Mouse (Mus musculus) left cerebral cortex, adult 11 months (tissue): Measurements from ENCODE around the gene Ppil3.

Source experiments
- DNase-seq: peaks from one replicate; pipeline ENCODE4 v3.0.0; 2022; ENCODE audit warnings: low spot score

The Ppil3 gene

DNA sequence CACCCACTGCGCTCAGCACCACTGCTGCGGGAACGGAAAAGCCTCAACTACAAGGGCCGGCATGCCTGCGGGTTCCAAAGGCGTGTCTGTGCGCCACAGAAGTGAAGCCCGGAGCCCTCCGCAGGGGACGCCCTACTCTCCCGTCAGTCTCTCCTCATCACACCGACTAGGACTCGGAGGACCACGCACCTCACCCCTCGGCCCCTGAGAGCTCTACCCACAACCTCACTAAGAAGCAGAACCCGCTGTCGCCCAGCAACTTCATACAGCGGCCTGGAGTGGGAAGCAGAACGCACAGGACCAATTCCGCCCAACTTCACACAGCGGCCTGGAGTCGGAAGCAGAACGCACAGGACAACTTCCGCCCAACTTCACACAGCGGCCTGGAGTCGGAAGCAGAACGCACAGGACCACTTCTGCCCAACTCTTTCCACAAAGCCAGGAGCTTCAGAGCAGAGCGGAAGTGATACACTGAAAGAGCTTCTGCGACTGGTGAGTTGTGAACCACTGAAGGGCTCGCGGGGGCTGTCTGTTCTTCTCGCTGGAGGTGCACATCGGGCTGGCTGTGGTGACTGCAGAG is at the start of gene Ppil3, which contains the start of gene Nif3l1:
Ppil3 (minus strand) TSS at position 344 of the 580 bp plus-strand sequence.
Nif3l1 (plus strand) TSS at position 9 of the 580 bp plus-strand sequence.
- peak; percentile 86 for DNase-seq

DNA sequence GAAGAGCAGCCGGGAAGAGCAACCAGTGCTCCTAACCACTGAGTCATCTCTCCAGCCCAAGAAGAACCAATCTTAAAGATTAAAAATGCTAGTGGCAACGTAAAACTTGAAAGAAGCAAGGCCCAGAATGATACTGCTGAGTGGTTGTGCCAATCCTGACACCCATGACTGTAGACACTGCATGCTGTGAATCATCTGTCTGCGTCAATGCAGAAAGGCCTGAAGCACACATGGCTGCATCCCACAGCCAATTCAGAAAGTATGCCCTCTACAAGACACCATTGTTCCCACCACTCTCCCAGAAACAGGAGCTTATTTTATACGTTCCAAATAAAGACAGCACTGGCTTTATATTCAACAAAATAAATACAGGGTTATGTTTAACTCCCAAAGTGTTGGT is 37.4 kb upstream of the Ppil3 start:
- DNase-seq = no peak

DNA sequence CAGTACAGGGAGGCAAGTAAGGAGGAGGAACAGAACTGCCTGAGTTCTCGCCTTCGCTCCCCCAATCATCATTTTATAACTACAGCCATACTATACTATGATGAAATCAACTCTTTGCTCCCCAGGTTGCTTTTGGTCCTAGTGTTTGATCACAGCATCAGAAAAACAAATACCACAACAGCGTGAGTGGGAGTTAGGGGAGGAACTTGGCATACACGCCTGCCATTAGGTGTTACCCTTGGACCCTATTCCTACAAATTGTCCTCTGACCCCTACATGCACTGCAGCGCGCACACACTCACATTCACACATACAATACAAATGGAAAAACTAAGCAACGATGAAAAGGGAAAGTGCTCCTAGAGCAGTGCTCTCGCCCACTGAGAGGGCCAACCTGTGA is 30.4 kb upstream of the Ppil3 start:
- DNase-seq = no peak

DNA sequence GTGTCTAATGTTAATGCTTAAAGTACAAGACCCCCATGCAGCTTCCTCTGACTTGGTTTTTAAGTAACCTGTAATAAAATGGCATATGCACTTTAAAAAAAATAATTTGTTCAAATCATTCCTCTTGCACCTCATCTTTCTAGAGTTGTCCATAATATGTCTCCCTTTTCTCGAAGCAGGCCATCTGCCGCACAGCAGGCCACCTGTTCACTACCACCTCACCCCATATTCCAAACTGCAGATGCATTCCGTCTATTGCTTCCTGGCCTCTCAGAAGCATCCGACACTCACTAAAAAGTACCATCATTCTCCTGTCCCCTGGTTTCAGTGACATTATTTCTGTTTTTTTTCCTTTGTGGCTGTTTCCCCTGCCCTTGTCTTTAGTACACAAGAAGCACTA is 20.3 kb upstream of the Ppil3 start:
- no peak for DNase-seq

DNA sequence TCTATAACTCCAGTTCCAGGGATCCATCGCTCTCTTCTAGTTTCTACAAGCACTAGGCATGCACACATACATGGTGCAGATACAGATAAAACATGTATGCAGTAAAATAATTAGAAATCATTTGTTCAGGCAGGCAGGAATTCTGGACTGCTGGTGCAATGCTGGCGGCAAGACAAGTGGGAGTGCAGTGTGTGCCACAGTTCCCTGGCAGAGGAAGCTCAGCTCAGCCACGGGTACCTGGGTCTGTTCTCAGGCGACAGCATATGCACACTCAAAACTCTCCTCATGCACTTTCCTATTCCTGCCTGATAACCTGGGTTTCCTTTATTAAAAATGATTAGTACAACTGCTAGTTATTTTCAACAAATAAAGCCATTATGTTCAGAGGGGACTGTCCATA is 19.8 kb upstream of the Ppil3 start:
- no peak for DNase-seq

DNA sequence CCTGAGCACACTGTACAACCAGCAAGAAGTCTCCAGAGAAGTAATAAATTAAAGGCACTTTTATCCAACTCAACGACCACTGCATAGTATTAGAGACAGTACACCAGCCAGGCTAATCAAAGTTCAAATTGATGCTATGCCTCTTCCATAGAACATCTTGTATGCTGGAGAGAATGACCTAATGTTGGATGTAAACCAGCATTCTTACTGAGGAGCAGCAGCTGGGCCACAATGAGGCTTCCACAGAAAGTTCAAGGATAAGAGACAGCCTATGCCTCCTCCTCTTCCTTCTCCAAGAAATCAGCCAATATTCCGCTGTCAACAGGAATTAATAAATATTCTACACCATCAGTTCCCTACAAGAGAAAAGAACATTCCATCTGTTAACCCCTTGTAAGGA is 18.6 kb upstream of the Ppil3 start:
- DNase-seq = no peak

DNA sequence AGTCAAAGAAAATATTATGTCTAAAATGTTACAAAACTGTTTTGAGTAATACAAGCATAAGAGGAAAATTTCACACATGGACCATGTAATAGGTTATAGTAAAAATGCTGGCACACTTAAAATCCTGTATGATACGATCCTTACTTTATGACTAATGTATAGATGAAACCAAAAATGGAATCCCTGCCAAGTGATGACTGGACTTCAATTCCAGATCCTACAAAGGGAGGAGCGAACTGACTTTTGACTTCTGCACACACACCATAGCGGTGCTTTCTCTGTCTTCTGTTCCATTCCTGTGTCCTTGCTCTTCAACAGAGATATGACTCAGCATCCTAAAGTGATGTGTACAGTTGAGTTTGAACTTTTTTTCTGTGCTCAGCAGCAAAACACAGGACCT is 15.3 kb upstream of the Ppil3 start:
- no peak for DNase-seq

DNA sequence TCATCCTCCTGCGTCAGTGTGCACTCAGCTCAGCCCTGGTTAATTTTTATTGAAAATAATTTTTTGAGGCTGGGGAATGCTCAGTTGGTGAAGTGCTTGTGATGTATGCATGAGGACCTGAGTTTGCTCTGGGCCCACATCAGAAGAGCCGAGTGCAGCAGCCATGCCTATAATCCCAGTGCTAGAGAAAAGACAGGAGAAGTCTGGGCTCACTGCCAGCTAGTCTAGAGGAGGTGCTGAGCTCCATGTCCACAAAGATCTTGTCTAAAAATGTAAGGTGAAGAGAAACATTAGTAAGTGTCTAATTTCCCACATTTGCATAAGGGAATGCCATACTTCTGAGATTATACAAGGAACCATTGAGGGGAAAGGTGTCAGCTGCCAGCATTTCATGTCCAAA is 13.6 kb upstream of the Ppil3 start:
- no peak for DNase-seq

DNA sequence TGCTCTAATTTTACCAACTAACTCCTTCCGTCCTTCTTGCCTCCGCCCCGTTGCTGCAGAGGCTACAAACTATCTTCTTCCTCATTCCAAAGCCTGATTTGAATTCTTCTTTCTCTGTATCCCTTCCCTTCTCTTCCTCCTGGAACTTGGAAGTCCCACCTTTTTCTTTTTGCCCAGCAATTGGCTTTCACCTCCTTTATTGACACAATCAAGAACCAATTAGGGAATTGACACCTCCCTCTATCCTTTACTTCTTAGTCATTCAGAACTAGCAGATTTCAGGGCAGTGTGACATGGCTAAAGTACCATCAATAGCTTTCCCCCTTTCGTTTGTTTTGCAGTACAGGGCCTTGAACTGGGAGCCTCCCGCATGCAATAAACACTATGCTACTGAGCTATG is 12.9 kb upstream of the Ppil3 start:
- DNase-seq = no peak

DNA sequence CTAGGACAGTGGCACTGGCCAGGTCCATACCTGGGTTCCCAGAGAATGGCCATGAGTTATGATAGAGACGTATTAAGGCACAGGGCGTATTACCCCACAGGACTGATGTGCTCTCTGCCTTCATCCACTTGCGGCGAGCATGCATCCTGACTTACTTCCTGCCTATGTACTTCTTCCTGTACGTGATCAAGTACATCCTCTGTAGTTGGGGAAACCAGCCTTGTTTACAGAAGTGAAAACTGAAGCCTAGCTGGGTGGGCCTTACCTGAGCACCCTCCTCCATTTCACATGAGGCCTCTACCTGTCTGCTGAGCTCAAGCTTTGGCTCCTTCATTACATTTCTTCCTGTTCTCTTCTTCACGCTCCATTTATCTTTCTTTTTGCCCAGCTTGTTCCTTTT is 9.0 kb upstream of the Ppil3 start:
- no peak for DNase-seq

DNA sequence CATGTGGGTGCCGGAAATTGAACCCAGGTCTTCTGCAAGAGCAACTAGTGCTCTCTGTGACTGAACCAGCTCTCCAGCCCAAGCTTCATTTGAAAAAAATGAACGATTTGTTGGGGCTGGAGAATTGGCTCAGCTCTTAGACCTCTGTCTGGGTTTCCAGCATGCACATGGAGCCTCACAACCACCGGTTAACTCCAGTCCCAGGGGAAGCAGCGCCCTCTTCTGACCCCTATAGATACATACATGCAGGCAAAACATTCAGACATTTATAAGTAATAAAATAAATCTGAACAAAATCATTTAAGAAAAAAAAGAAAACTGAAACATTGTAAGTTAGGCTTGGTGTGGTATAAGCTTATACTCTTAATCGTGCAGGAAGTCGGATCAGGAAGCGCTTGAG is 3.1 kb upstream of the Ppil3 start:
- no peak for DNase-seq

DNA sequence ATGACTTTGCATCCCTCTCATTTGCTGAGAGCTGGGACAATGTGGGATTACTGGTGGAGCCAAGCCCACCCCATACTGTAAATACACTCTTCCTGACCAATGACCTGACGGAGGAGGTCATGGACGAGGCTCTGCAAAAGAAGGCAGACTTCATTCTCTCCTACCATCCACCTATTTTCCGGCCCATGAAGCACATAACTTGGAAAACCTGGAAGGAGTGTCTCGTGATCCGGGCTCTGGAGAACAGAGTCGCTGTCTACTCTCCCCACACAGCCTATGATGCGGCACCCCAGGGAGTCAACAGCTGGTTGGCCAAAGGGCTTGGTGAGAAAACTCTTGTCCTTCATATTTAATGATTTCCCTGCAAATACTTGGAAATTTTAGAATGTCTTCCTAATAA is 2.5 kb upstream of the Ppil3 start:
- DNase-seq = no peak

DNA sequence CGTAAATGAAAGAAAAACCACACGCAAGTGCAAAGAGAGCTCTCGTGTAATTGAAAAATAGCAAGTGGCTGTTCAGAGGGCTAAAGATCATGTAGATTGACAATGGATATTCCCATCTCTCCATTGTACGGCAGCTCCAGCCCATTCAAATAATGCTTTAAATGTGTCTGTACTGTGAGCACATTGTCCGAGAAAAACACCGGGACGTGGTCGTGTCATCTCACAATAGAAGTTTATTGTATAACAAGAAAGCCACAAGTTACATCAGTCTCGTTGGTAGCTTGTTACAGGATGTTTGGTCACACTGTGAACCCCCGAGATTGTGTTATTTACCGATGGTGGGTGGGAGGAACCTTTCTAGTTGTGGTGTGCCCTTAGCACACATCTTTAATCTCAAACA is 575 bp upstream of the Ppil3 start:
- no peak for DNase-seq

DNA sequence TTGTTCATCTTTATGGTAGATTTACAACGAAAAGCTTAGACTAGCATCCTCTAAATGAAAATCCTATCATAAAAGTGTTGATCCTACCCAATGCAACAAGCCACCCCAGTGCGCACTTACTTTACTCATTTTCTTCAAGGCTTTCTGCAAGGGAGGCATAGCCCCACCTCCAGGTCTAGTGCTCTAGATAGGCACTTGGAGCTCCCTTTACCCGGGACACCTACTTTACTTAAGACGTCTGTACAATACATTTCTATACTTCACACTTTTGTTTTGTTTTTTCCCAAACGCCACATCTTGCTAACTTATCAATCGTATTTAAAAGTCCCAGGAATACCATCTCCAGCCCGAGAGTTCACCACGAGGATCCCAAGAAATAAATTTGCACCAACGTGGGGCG is 595 bp downstream of the Ppil3 start:
- DNase-seq = no peak

DNA sequence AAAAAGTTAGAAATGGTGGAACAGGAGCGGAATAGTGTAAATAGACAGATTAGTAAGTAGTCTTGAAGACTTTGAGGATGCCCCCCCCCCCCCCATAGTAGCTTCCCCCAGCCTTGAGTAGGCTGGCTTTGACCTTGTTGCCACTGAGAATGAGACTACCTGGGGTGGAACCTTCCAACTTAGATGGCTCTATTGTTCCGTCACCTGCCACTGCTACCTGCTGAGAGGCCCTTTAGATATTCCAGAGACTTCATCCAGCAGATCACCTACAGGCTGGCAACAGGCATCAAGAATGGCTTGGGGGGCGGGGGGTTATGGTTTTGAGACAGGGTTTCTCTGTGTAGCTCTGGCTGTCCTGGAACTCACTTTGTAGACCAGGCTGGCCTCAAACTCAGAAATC is 20.7 kb downstream of the Ppil3 start:
- DNase-seq = no peak

DNA sequence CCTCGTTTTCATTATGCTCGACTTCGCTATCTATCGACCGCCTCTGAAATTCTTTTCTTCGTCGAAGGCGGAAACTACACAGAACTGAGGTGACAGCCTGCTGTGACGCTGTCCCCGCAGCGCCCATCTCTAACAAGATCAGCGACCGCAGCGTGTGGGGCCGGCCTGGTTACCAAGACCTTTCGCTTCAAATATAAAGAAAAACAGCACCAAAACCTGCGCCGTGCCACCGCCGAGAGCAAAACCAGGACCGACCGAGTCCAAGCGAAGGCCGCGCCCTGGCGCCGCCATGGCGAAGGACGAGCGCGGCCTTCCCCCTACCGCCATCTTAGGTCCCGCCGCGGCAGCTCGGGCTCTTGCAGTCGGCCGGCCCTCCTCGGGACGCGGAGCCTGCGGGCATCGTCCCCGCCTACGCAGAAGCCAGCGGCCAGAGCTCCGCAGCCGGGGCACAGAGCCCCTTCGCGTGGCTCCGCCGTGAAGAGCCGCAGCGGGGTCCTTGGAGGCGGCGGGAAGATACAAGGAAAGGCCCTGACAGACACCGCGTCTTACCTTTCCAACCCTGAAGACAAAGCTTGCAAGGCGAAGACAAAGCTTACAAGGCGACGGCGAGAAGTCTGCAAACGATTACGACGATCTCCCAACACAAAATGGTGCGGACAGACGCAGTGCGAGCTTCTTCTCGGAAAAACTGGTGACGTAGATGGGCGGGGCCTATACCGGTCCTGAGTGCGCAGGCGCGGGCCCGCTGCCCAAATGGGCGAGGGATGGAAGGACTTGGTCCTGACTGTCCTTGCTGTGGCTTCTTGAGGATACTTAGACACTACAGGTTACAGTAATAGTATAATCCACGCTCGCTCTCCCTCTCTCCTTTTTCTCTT is 21.7 kb downstream of the Ppil3 start, which contains the start of gene Clk1:
Clk1 (minus strand) TSS at position 696 of the 878 bp plus-strand sequence.
- peak; percentile 93 for DNase-seq

DNA sequence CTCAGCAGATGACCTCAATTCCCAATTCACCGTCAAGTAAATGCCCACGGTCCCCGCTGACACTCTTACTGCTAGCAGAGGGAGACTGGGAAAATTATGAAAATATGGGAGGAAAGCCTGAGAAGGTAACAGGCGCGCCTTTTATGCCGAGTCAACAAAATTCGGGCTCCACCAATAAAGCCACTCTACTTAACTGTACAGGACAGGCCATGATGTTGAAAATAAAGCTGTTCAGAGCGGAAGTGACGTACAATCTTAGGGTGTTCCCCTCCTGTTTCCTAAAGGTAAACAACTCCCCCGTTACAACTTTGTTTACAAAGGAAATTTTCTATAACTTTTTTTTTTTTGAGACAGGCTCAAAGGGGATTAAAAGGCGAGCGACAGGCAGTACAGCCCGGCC is 22.4 kb downstream of the Ppil3 start:
- DNase-seq = no peak

DNA sequence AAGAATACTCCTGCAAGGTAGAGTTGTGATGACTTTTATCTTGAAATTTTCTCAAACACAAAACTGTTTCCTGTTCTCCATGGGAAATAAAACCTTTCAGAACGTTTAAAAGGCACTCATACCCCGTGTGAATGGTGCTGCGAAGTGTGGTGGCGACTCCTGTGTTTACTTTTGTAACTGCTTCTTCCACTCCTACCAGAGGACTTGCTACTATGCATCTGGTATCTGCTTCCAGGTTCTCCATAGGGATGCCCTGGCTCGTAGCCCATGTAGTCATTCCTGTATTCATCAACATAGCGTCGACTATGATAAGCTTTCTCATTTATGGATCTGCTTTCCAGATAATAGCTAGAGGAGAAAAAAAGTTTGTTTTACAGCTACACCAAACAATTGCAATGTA is 24.3 kb downstream of the Ppil3 start:
- DNase-seq = no peak

DNA sequence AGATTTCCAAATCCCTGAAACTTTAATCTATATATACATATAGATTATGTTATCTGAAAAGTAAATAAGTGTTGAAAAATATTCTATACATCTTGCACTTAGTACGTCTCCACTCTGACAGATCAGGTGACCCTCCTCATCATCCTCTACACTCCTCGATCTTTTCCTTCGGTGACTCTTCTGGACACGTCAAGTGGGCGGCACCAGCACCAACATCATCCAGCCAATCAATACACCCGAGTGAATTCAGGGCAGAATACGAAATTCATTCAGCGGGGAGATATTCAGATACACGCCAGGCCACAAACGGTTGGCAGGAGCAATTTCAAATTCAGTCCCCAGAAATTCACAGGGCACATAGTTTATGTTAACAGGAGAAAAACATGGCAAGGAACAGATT is 25.3 kb downstream of the Ppil3 start:
- no peak for DNase-seq

DNA sequence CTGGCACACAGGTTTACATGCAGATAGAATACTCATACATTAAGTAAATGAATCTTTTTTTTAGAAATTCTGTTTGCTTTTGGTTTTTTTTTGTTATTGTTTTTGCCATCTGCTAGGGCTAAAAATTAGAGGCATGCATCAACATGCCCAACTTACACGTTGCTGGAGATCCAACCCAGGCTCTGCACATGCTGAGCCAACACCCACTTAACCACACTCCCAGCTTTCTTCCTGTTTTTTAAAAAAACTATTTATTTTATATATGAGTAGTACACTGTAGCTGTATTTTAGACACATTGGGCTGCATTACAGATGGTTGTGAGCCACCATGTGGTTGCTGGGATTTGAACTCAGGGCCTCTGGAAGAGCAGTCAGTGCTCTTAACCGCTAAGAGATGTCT is 29.2 kb downstream of the Ppil3 start:
- no peak for DNase-seq

DNA sequence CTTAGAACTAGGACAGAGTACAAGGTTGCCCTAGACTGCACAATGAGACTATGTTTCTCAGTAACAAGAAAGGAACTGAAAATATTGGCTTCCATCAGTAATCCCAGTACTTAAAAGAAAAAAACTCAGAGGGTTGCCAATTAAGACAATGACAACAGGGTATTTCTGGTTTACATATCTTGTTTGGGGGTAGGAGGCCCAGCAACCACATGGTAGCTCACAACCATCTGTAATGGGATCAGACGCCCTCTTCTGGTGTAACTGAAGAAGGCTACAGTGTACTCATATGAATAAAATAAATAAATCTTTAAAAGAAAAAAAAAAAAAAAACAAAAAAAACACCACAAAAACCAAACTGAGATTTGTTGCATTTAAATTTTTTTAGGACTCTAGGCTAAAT is 29.8 kb downstream of the Ppil3 start:
- DNase-seq = no peak

DNA sequence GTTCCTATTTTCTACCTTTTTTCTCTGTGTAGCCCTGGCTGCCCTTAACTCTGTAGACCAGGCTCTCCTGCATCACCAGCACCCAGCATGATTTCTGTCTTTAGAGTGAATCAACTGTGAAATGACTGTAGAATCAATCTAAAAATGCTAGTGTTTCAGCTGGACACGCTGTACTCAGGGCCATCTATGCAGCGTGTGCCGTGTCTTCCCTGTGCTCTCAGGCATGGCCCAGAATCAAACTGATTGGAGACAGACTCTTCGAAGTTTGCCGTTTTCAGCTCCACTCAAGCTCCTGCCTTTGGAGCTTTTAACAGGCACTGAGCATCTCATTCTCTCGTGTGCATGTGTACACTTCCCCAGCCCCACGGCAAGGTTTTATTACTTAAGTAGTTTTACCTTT is 34.5 kb downstream of the Ppil3 start:
- DNase-seq = no peak

DNA sequence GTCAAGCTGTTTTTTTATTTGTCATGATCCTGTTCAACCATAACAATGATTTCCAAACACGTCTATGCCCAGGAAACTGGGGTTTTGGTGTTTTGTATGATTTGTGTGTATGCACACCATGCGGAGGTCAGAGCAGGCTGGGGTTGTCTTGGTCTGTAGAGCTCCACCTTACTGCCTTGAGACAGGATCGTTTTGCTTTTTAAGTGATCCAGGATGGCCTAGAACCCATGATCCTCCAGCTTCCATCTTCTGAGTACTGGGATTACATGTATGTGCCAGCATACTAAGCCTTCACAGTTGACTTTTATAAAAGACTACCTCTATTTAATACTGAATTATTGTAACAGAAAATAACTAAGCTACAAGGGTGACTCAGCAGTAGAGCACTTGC is 35.1 kb downstream of the Ppil3 start:
- no peak for DNase-seq
